Mouse (Mus musculus): ENCODE results near the gene Smyd3.

Smyd3 gene

DNA sequence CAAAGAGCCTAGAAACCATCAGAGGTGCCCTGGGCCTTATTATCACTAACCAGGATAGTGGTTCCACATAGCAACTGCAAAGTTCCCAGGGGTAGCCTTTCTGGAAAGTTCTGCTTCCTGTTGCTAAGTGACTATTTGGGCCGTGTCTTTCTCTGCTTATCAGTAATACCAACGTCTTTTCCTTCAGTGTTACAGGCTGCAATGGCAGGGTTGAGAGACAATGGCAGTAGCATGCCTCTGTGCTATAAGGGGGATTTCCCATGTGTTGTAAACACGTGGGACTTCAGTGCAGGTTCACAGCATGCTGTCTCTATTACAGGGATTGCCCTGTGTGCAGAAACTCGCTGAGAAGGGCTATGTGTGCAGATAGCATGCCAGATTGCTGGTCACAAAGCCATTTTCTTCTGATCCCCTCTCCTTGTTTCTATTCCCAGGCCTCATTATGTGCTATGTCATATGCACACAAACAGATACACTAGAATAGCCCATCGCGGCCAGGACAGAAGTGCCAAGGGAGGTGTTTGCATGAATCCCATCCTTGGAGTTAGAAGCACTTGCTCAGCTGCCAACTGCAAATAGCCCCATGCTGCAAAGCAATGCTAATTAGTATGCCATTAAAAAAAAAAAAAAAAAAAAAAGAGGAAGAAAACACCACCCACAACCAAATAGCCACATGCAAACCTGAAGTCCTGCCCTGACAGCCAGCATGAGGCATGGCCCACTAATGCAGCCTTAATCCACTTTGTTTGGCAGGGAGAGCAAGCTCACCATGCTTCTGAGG, 604.7 kb downstream of the Smyd3 start:
- ChIA-PET POLR2A (interaction anchor here in 2 of 4 experiments (0.7 kb wide), 2 partner anchors 62 to 189 kb away, joined by 4 to 5 read pairs; no protein-coding TSS in a partner anchor), CTCF (interaction anchor here in 1 of 4 experiments (0.7 kb wide), 2 partner anchors 45 to 207 kb away, joined by 6 to 19 read pairs; no protein-coding TSS in a partner anchor)

GRCm38 (mm10) chr1:178910951-178911350, 606.9 kb downstream of the Smyd3 start:
- ChIA-PET POLR2A (interaction anchor here in 1 of 4 experiments (0.5 kb wide), 1 partner anchor 281 kb away, joined by 3 read pairs; no protein-coding TSS in a partner anchor), CTCF (no interaction called here)
